Comparison of ENCODE assay signal across 29 mouse cellular contexts in genomic region chr4:32385121-32385520, GRCm38 (mm10).
DNase-seq lines count a peak whose midpoint lies in the region; ATAC-seq and TF ChIP-seq lines count a peak whose summit lies in the region.
"Had no signal": no experiment of that assay in that cellular context is flagged by ENCODE, and none has a peak within 500 bp of the region (broad histone marks: within the 10 kb centered on the region; RNA-seq: fewer than 3 reads in every experiment).

No protein-coding gene starts in this region.

- TF ChIP-seq EP300 in lung, postnatal 0 days (IDR thresholded peaks at IDR 0.05) = peak; percentile 96

- intact Hi-C loops in left cerebral cortex, postnatal 10 days (cut with DNase I) = loop anchor here (10.0 kb wide), 1 partner anchor 330 kb away; no protein-coding TSS in a partner anchor
- intact Hi-C loops in left cerebral cortex, postnatal 25 days (cut with DNase I) = no loop called here

- 63% methylated on average over 2 of the region's 2 CpGs for WGBS in lung, embryonic 15.5 days
- 47% methylated on average over 2 of the region's 2 CpGs for WGBS in lung, adult 2 months
- WGBS in lung, postnatal 0 days = 39% methylated on average over 2 of the region's 2 CpGs

- no peak overlapping the region for H3K4me2 ChIP-seq in lung, embryonic 15.5 days
- H3K4me2 ChIP-seq in lung, postnatal 0 days (replicated peaks; ENCODE audit: low read depth, low read length) = no peak overlapping the region
- H3K4me2 ChIP-seq: embryonic facial prominence, embryonic 13.5 days; forebrain, embryonic 12.5 days; forebrain, embryonic 15.5 days; heart, embryonic 13.5 days; hindbrain, embryonic 12.5 days; hindbrain, embryonic 15.5 days had no signal

- H3K9ac ChIP-seq in lung, embryonic 15.5 days = no peak overlapping the region
- H3K9ac ChIP-seq in lung, postnatal 0 days (replicated peaks; ENCODE audit: low read depth) = no peak overlapping the region
- H3K9ac ChIP-seq: embryonic facial prominence, embryonic 13.5 days; forebrain, embryonic 12.5 days; forebrain, embryonic 15.5 days; heart, embryonic 13.5 days; hindbrain, embryonic 12.5 days; hindbrain, embryonic 15.5 days had no signal

- DNase-seq in lung, adult 2 months = no peak
- peak; percentile 69 for DNase-seq in lung, postnatal 0 days (ENCODE audit: low spot score)
- peak; percentile 71 for DNase-seq in lung, postnatal 25 days (ENCODE audit: low spot score)
- no peak for DNase-seq in gastrocnemius, adult 18-20 months (ENCODE audit: low spot score)
- DNase-seq in left cerebral cortex, postnatal 10 days (ENCODE audit: extremely low spot score in 1 of 2, low spot score in 2 of 2) = no peak
- DNase-seq in left cerebral cortex, postnatal 25 days (ENCODE audit: low spot score in 2 of 2) = no peak
- DNase-seq: adrenal gland, adult 8-10 months; adrenal gland, postnatal 25 days; cerebellum, adult 11-12 months; cerebellum, adult 8-10 months; cerebellum, postnatal 36 days; embryo, embryonic 11 days; gastrocnemius, postnatal 10 days; gastrocnemius, postnatal 36 days; heart, adult 2 months; heart, postnatal 14 days; heart, postnatal 4 days had no signal

- peaks cover 78% of the 10 kb centered on the region for H3K4me1 ChIP-seq in lung, embryonic 15.5 days
- H3K4me1 ChIP-seq in lung, adult 2 months (ENCODE audit: control insufficient read depth, insufficient read depth, low read length) = peaks cover 41% of the 10 kb centered on the region
- peaks cover 31% of the 10 kb centered on the region; the same call in 1 of the 2 replicates for H3K4me1 ChIP-seq in lung, postnatal 0 days (ENCODE audit: insufficient read depth, low read depth, low read length)

- H3K36me3 ChIP-seq in lung, embryonic 15.5 days = no peaks in the 10 kb centered on the region
- H3K36me3 ChIP-seq in lung, postnatal 0 days (ENCODE audit: insufficient read depth, low read length) = no peaks in the 10 kb centered on the region
- H3K36me3 ChIP-seq: embryonic facial prominence, embryonic 10.5 days; embryonic facial prominence, embryonic 13.5 days; forebrain, embryonic 12.5 days; forebrain, embryonic 15.5 days; heart, embryonic 10.5 days; heart, embryonic 13.5 days; hindbrain, embryonic 12.5 days; hindbrain, embryonic 15.5 days had no signal

- H3K27me3 ChIP-seq in lung, embryonic 15.5 days = no peaks in the 10 kb centered on the region
- no peaks in the 10 kb centered on the region for H3K27me3 ChIP-seq in lung, postnatal 0 days (replicated peaks; ENCODE audit: insufficient read depth, low read length)
- H3K27me3 ChIP-seq: embryonic facial prominence, embryonic 13.5 days; forebrain, embryonic 12.5 days; forebrain, embryonic 15.5 days; heart, embryonic 13.5 days; hindbrain, embryonic 12.5 days; hindbrain, embryonic 15.5 days had no signal

- no peak overlapping the region for H3K4me3 ChIP-seq in lung, embryonic 15.5 days
- no peak overlapping the region for H3K4me3 ChIP-seq in lung, adult 2 months (replicated peaks; ENCODE audit: extremely low read depth, low read depth, low read length)
- no peak overlapping the region for H3K4me3 ChIP-seq in lung, postnatal 0 days (ENCODE audit: low read depth, low read length)
- H3K4me3 ChIP-seq: embryonic facial prominence, embryonic 10.5 days; embryonic facial prominence, embryonic 13.5 days; erythroblast, embryonic 14.5 days; forebrain, embryonic 12.5 days; forebrain, embryonic 15.5 days; heart, adult 2 months; heart, embryonic 10.5 days; heart, embryonic 13.5 days; hindbrain, embryonic 12.5 days; hindbrain, embryonic 15.5 days had no signal

- H3K9me3 ChIP-seq in lung, embryonic 15.5 days = no peaks in the 10 kb centered on the region
- no peaks in the 10 kb centered on the region for H3K9me3 ChIP-seq in lung, postnatal 0 days (ENCODE audit: low read length)
- H3K9me3 ChIP-seq: embryonic facial prominence, embryonic 10.5 days; embryonic facial prominence, embryonic 13.5 days; forebrain, embryonic 12.5 days; forebrain, embryonic 15.5 days; heart, embryonic 10.5 days; heart, embryonic 13.5 days; hindbrain, embryonic 12.5 days; hindbrain, embryonic 15.5 days had no signal

- H3K27ac ChIP-seq in lung, embryonic 15.5 days = peak overlapping the region; percentile 22; the same call in 1 of the 2 replicates
- peak overlapping the region; percentile 75 for H3K27ac ChIP-seq in lung, postnatal 0 days (ENCODE audit: low read length)
- H3K27ac ChIP-seq: embryonic facial prominence, embryonic 10.5 days; embryonic facial prominence, embryonic 13.5 days; forebrain, embryonic 12.5 days; heart, adult 2 months; heart, embryonic 13.5 days; hindbrain, embryonic 12.5 days; hindbrain, embryonic 15.5 days had no signal

- TF ChIP-seq CTCF in lung, adult 2 months (IDR thresholded peaks at IDR 0.05; ENCODE audit: insufficient read depth, low read length) = no peak
- peak; percentile 38 for TF ChIP-seq CTCF in lung, postnatal 0 days (IDR thresholded peaks at IDR 0.05)

- ATAC-seq in lung, embryonic 15.5 days (ENCODE audit: borderline replicate concordance, extremely low read depth, low FRiP score, low TSS enrichment) = no peak
- peak; percentile 50 for ATAC-seq in lung, postnatal 0 days
- ATAC-seq: activated CD4-positive, CD25-positive, alpha-beta regulatory T cell, adult 4 months; CD4-positive, CD25-positive, alpha-beta regulatory T cell, adult 4 months; forebrain, embryonic 15.5 days had no signal

- no peak for TF ChIP-seq POLR2A in lung, adult 2 months (IDR thresholded peaks at IDR 0.05; ENCODE audit: borderline replicate concordance, extremely low read depth, low read depth, low read length)

Comparison
In these comparisons a context has a peak if more than half of its experiments do, and no peak if none do; other contexts are left out.
1. DNase-seq: peak in lung, postnatal 0 days (single experiment) and lung, postnatal 25 days (single experiment); none in lung, adult 2 months (single experiment), gastrocnemius, adult 18-20 months (single experiment), left cerebral cortex, postnatal 10 days (0 of 2) and left cerebral cortex, postnatal 25 days (0 of 2).